Comparison of ENCODE assay signal across 7 mouse cellular contexts in the genomic region with DNA sequence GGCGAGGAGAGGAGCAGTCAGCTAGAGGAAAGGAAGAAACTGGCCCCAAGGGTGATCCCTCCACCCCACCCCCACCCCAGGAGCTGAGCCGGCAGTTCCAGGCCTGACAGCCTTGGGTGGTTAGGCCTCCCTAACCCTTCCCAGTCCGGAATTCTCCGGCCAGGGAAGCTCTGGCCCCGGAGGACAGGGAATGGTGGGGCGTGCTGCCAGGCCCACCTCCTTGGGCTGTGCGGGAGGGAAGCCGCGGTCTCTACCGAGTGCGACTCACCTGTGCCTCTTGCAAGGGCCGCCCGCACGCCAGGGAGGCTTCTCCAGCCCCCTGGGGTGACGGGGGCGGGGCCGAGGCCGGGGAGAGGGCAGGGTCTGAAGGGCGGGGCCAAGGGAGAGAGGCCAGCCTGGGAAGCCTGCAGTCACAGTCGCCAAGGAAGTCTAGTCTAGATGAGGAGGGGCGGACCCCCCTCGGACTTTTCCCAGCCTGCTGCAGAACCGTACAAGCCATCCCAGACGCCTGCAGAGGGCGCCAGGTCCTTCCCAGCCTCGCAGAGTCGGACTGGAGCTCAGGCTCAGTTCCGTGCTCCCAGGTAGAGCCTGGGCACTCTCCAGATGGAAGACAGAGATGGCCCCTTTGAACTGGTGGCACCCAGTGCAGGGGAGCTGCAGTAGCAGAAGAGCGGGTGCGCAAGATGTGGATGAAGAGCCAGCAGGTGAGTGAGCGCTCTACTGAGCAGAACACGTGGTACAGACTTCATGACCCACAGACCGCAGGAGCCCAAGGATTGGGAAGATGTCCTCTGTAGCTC. TPM values are rescaled to one million over a fixed set of nuclear protein-coding genes. Genes with fewer than 3 reads are reported as not detected.
DNase-seq lines count a peak whose midpoint lies in the region; ATAC-seq and TF ChIP-seq lines count a peak whose summit lies in the region.

Gene Smim1, minus strand, starts transcription at position 590 of the 800 bp plus-strand sequence.

- peak within 1 kb of the TSS; percentile 58 for H3K9ac ChIP-seq in hindbrain, embryonic 16.5 days (ENCODE audit: low read depth, low read length)

- peak; percentile 49 for TF ChIP-seq CTCF in cortical plate, adult 2 months (IDR thresholded peaks at IDR 0.05; ENCODE audit: extremely low read depth, insufficient read depth, low read length)

- H3K27me3 ChIP-seq in hindbrain, embryonic 16.5 days (replicated peaks; ENCODE audit: control insufficient read depth, insufficient read depth, low read length) = peaks cover 5% of the 10 kb centered on the region; the same call in 1 of the 2 replicates
- peaks cover 35% of the 10 kb centered on the region for H3K27me3 ChIP-seq in midbrain, embryonic 10.5 days (ENCODE audit: low read depth, poor library complexity, severe bottlenecking)

- WGBS in hindbrain, embryonic 16.5 days = 3% methylated on average over 33 of the region's 33 CpGs
- 3% methylated on average over 33 of the region's 33 CpGs for WGBS in midbrain, embryonic 10.5 days

- intact Hi-C loops in left cerebral cortex, postnatal 4 days (cut with DNase I) = no loop called here

- peaks cover 11% of the 10 kb centered on the region for H3K4me1 ChIP-seq in cortical plate, adult 2 months (ENCODE audit: control insufficient read depth, insufficient read depth, low read length)
- peaks cover 13% of the 10 kb centered on the region for H3K4me1 ChIP-seq in hindbrain, embryonic 16.5 days (ENCODE audit: control insufficient read depth, insufficient read depth, low read depth, low read length)
- H3K4me1 ChIP-seq in midbrain, embryonic 10.5 days = peaks cover 40% of the 10 kb centered on the region

- peak within 1 kb of the TSS; percentile 66 for H3K4me2 ChIP-seq in hindbrain, embryonic 16.5 days (ENCODE audit: low read length)

- peaks cover 14% of the 10 kb centered on the region for H3K36me3 ChIP-seq in hindbrain, embryonic 16.5 days (ENCODE audit: control insufficient read depth, insufficient read depth, low read length)
- H3K36me3 ChIP-seq in midbrain, embryonic 10.5 days = peaks cover 15% of the 10 kb centered on the region

- peak within 1 kb of the TSS; percentile 83 for H3K27ac ChIP-seq in cortical plate, adult 2 months (ENCODE audit: insufficient read depth, low read length)
- H3K27ac ChIP-seq in hindbrain, embryonic 16.5 days (ENCODE audit: low read depth, low read length) = no peak within 1 kb of the TSS
- H3K27ac ChIP-seq in midbrain, embryonic 10.5 days (replicated peaks) = peak within 1 kb of the TSS; percentile 69

- peak within 1 kb of the TSS; percentile 20 for H3K4me3 ChIP-seq in cortical plate, adult 2 months (ENCODE audit: insufficient read depth, low read length)
- peak within 1 kb of the TSS; percentile 39 for H3K4me3 ChIP-seq in hindbrain, embryonic 16.5 days (ENCODE audit: low read length)
- H3K4me3 ChIP-seq in midbrain, embryonic 10.5 days = peak within 1 kb of the TSS; percentile 54

- no peak for TF ChIP-seq POLR2A in cortical plate, adult 2 months (IDR thresholded peaks at IDR 0.05; ENCODE audit: extremely low read depth, insufficient read depth, low read length)

- peak; percentile 73 for DNase-seq in adrenal gland, adult 8-10 months
- DNase-seq in gastrocnemius, postnatal 10 days = peak; percentile 71
- peak; percentile 69 for DNase-seq in left cerebral cortex, postnatal 4 days
- peak; percentile 63 for DNase-seq in midbrain, embryonic 10.5 days (ENCODE audit: low spot score)
- DNase-seq in spleen, adult 12 weeks (ENCODE audit: low spot score) = peak; percentile 52

- ATAC-seq in hindbrain, embryonic 16.5 days = peak; percentile 73

- H3K9me3 ChIP-seq in hindbrain, embryonic 16.5 days (ENCODE audit: control insufficient read depth, low read length) = no peaks in the 10 kb centered on the region
- H3K9me3 ChIP-seq in midbrain, embryonic 10.5 days (replicated peaks) = no peaks in the 10 kb centered on the region

RNA-seq across cellular contexts. Expression of gene Smim1, which starts in this region (rescaled TPM):
- 10 to 100 TPM; 59.1 to 87.5 (median 78.5) TPM for total RNA-seq in adrenal gland, adult 8-10 months (2022)
- 21.3 and 23.5 TPM in 2 replicates for polyA plus RNA-seq in cortical plate, adult 2 months (2012; rRNA removed)
- 10 to 100 TPM; 10.2 to 11.1 TPM for total RNA-seq in gastrocnemius, postnatal 10 days (2021)
- polyA plus RNA-seq in hindbrain, embryonic 16.5 days (2015; fragmentation: Nextera tagmentation; extraction: Ambion mirVana) = 13.9 and 14.9 TPM in 2 replicates
- 1 to 10 TPM; 2.0 to 2.1 TPM for total RNA-seq in left cerebral cortex, postnatal 4 days (2021)
- polyA plus RNA-seq in midbrain, embryonic 10.5 days (2016; fragmentation: Nextera tagmentation; extraction: Ambion mirVana) = 18.4 and 21.2 TPM in 2 replicates

Comparison
In these comparisons a context has a peak if more than half of its experiments do, and no peak if none do; other contexts are left out.
1. RNA of gene Smim1 (total RNA-seq): 59.1 to 87.5 TPM in adrenal gland, adult 8-10 months; 10.2 to 11.1 TPM in gastrocnemius, postnatal 10 days and 2.0 to 2.1 TPM in left cerebral cortex, postnatal 4 days; every median in the first group is over 4 times any median in the second.
2. Peak in every context shown above with its lines, with median percentiles within 50 percentile points of each other: DNase-seq and H3K4me3 ChIP-seq.